Mouse (Mus musculus): Measurements from ENCODE around the gene Arih1.

The Arih1 gene

DNA sequence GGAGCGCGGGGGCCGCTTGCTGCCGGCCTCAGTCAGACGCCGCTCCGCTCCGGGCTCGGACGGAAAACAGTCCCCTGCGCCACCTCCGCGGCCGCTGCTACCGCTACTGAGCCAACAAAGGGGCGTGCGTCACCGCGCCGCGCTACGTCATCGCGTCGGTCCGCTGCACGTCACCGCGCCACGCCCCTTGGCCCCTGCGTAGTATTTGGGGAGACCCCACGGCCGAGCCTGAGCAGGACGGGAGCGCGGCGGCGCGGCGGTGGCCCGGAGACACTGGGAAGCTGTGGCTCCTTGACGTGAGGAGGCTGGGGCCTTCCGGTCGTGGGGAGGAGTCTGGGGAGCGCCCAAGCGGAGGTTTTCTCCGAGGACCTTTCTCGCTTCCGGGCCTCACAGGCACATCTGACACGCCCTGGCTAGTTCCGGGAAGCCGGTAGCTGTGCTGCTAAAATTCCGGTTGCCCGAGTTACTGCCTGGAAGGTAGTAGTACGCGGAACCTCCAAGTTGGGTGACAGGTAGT is at the start of gene Arih1:
Gene Arih1, minus strand, starts transcription at position 70 of the 517 bp plus-strand sequence.
- DNase-seq (ENCODE audit: low spot score) = peak; percentile 96

DNA sequence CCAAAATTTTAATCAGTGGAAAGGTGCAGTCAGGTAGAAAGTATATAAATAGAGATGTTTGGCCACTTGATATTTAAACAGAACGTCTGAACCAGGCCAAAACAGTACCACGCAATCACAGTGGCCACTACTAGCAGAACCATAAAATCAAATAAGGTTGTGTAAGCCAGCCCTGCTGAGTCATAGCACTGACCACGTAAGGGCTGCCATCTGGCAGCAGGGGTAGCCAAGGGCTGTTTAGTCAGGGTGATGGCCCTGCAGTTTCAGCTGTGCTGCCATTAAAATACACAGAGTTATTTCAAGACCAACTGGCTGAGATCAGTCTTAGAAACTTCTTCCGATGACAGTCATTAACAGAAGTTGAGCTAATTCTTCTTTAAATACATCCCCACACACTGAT is 47.5 kb upstream of the Arih1 start:
- DNase-seq (ENCODE audit: low spot score) = no peak

DNA sequence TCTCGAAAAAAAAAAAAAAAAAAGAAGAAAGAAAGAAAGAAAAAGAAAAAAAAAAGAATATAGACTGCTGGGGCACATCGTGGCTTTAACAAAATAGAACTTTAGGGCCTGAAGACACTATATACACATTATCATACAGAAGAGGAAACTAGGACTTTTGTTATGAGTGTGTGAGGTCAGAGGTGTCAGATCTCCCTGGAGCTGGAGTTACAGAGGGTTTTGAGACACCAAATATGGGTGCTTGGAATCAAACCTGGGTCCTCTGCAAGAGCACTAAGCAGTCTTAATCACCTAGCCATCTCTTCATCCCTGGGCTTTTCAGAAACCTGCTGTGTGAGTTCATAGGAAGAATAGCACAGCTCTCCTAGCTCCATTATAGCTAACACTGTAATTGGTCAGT is 47.0 kb upstream of the Arih1 start:
- no peak for DNase-seq (ENCODE audit: low spot score)

DNA sequence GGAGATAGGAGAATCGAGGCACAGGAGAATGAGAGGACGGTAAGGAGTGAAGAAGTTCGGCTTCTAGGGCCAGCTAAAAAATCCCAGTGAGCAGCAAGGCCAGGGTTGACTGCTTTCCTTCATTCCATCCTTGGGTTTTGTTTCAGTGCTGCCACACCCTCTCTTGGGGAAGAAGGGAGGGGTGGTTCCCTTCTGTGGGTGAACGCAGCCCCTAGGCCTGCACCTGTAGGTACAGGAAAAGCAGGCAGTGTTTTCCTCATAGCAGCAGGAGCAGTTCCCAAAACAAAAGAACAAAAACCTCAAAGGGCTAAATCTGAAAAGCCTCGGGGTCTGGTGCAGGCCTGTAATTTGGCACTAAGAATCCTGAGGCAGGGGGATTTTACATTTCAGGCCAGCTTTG is 45.2 kb upstream of the Arih1 start:
- no peak for DNase-seq (ENCODE audit: low spot score)

DNA sequence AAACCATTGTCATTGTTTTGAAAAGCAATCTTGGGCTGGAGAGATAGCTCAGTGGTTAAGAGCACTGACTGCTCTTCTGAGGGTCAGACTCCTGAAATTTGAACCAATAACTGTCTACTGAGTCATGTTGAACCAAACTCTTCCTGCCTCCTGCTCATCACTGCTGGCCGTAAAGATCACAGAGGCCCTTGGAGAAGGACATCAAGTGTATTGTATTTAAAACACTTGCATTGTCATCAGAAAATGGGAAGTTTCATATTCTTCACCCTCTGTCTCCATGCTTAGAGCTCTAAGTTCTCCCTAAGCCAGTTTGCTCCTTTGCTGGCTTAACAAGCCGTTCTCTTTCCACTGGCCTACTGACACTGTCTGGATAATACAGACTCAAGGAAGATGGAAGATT is 41.9 kb upstream of the Arih1 start:
- no peak for DNase-seq (ENCODE audit: low spot score)

DNA sequence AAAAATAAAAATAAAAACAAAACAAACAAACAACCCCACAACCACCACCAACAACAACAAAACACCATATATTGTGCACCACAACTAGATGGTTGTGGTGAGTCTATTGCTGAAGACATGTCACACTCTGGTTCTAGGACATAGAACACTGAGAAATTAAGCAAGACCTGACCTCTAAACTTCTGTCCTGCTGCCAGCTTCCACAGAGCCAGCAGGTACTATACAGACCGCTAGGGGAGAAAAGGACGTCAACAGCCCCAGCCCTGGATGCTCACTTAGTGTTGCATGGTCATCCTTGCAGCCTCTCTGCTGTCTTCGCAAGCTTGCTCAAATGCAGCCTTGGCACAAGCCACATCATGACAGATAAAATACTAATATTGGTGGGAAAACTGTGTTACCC is 41.2 kb upstream of the Arih1 start:
- no peak for DNase-seq (ENCODE audit: low spot score)

DNA sequence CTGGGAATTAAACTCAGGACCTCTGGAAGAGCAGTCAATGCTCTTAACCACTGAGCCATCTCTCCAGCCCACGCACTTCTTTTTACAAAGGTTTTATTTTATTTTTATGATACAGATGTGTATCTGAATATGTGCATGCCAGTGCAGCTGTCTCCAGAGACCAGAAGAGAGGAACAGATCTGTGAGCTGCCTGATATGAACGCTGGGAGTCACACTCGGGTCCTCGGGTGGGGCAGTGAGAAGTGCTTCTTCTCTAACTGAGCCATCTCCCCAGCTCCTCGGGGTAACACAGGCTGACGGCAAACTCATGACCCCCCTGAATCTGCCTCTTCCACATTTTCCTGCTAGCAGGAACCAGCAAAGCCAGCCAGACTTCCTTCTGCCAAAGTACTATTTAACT is 40.3 kb upstream of the Arih1 start:
- no peak for DNase-seq (ENCODE audit: low spot score)

DNA sequence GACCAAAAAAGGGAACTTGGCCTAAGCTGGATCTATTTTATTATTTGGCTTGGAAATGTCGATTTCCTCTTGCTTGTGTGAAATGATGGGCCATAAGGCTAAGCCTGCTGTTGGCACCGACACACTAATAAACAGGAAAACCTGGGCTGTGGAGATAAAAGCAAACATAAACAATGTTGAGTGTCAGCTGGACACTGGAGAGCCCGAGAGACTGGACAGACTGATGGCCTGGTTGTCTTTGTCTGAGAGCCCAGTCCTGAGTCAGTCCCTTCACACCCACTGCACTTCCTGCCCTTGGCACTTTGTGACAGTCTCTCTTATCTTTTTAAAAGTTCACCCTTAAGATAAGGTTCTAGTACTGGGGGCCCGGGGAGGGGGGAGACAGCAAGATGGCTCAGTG is 36.5 kb upstream of the Arih1 start:
- no peak for DNase-seq (ENCODE audit: low spot score)

DNA sequence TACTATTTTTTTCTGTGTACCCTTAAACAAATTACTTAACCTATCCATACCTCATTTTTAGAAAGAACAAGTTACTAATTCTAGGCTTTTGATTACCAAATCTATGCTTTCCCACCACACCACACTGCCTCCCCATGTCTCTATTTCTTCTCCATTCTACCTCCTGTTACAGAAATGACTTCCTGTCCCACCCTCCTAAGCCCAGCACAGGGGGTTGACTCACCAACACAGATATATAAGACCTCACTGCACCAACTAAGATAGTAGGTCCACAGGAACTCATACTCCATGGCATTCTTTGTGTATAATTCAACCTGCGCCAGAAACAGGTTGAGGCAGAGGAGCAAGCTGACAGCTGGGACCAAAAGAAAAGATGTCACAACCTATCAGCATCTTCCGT is 33.0 kb upstream of the Arih1 start:
- DNase-seq (ENCODE audit: low spot score) = no peak

DNA sequence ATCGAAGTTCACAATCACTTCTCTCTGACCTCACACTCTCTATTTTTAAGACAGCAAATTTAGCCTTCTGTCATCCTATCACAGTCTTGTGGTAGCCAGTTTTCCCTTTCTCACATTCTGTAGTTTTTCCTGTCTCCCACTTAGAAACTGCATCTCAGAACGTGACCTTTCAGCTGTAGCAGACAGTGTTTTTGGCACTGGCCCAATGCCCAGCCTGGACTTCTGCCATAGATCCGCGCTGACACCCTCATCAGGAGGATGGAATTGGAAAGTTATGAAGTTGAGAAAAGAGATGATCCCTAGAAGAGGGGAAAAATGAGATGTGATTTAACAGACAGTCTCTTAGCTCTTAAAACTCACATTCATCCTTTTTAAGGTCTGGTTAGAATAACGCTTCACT is 32.6 kb upstream of the Arih1 start:
- no peak for DNase-seq (ENCODE audit: low spot score)

DNA sequence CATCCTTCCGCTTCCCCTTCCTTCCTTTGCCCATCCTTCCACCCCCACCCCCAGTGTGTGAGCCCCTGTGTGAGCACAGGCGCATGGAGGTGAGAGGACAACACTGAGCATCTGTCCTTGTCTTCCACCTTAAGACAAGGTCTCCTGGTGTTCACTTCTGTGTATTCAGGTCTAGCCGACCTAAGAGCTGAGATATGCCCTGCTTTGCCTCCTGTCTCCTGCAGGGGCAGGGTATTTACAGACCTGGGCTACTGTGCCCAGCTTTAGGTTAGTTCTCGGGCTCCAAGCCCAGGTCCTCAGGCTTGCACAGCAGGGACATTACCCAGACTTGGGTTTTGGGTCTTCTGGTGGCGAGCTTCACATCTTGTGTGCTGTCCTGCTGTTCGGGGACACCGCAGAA is 30.7 kb upstream of the Arih1 start:
- DNase-seq (ENCODE audit: low spot score) = no peak

DNA sequence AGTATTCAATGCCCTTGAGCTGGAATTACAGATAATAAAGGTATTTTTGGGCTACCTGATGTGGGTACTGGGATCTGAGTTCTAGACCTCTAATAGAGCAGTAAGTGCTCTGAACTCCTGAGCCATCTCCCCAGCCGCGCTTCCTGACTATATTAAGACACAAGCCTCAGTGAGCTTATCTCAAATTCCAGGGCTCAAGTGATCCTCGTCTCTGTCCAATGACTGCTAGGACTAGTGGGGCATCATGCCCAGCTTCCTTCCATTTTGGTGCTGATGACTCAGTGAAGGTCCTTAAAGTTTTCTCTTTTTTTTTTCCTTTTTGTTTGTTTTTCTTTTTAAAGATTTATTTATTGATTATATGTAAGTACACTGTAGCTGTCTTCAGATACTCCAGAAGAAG is 28.7 kb upstream of the Arih1 start:
- no peak for DNase-seq (ENCODE audit: low spot score)

DNA sequence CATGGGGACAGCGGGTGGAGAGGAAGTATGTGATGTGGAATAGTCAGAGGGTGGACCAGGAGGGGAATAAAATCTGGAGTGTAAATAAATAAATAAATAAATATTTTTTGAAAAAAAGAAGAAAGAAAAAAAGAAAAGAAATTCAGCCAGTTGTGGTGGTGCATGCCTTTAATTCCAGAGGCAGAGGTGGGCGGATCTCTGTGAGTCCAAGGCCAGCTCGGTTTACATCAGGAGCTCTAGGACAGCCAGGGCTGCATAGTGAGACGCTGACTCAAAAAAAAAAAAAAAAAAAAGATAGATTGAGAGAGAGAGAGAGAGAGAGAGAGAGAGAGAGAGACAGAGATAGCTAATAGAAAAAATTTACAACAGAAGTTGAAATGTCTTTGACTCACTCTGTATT is 26.0 kb upstream of the Arih1 start:
- DNase-seq (ENCODE audit: low spot score) = no peak

DNA sequence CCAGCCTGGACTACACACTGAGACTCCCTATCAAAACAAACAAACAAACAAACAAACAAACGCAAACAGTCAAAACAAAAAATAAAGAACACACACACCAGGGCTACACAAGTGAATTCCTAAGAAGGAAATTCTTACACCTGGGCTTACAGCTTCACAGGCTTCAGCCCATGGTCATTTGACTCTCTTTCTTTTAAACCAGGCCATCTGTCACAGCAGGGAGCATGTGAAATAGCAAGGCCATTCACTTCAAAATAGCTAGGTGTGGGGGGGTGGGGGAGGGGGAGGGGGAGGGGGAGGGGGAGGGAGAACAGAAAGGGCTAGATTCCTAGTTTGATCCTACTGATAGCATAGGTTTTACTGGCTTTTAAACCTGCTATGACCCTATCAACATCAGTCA is 21.7 kb upstream of the Arih1 start:
- no peak for DNase-seq (ENCODE audit: low spot score)

DNA sequence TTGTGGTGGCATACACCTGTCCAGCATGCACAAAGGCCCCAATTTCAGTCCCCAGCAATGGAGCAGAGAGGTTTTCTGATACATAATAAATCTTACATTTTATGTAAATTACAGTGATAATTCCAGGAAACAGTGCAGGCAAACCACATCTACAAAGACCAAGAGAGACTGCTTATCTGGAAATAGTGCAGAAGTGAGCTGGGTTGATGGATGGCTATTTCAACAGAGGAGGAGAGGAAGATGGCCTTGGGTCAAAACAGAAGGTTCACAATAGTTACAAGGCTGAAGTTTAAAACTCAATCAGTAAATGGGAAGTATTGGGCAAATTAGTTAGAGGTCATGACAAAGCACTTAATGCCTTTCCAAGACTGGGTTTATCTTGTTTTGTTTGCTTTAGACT is 913 bp upstream of the Arih1 start:
- peak; percentile 42 for DNase-seq (ENCODE audit: low spot score)

DNA sequence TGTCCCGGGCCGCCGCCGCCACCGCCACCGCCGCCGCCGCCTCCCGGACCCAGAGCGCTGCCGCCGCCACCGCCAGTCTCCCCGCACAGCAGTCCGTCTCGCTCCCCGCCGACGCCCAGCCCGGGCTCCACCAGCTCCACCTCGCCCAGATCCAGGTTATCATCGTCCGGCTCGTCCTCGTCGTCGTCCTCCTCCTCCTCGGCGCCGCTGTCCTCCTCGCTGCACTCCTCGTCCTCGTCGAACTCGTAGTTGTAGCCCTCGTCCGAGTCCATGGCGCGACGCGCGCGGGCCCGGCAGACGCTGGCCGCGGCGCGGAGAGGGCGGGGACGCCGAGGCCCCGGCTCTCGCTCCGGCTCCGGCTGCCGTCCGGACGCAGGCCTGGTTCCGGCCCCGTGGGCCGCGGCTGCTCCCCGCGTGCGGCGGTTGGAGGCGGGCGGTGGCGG is 321 bp downstream of the Arih1 start:
- DNase-seq (ENCODE audit: low spot score) = peak; percentile 56

DNA sequence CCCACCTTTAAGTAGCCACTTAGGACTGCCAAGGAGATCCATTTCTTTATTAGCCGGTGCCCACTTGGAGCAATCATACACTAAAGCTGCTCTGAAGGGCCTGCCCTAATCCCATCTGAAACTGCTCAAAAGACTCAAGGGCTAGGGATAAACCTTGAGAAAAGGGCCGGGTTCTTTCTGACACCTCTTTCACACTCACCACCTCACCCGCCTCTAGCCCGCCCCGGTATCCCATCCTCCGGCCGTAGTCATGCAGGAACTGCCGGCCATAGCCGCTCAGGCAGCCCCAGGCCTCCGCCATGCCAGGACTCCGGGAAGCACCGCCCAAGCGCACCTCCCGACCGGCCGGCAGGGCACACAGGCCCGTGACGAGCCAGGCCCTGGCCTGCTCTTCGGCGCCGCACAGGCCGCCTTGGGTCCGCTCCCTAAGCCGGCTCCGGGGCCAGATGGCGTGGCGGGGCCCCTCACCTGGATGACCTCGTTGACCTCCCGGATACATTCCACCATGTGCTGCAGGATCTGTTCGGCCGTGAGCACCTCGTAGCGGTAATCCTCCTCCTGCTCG is 825 bp downstream of the Arih1 start:
- DNase-seq (ENCODE audit: low spot score) = peak; percentile 49

DNA sequence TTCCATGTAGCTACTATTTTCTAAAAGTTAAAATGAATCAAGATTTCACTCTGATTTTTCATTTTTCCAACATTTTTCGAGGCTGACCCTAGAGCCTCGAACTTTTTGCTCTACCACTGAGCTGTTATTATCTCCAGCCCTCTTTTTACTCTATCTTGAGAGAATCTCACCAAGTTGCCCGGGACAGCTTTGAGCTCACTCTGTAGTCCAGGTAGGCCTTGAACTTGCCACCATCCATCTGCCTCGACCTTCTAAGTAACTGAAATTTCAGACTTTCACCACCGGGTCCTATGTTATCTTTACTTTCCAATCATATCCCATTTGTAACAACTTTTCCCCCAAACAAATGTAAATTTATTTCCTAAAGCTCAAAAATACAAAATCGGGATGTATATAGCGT is 1.7 kb downstream of the Arih1 start:
- DNase-seq (ENCODE audit: low spot score) = no peak

DNA sequence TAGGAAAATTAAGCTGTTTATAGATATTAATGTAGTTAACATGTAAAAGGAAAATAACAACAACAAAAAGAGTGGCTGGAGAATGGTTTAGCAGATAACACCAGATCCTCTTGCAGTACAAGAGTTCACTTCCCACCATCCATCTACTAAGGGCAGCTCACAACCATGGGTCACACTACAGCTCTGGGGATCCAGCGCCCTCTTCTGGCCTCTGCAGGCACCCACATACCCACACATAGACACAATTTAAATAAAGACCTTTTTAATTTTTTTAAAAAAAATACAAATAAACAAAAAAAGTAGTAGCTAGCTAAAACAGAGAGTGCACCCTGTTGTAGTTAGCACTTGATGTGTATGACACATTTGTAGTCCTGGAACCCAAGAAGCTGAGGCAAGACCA is 4.0 kb downstream of the Arih1 start:
- DNase-seq (ENCODE audit: low spot score) = peak; percentile 73

DNA sequence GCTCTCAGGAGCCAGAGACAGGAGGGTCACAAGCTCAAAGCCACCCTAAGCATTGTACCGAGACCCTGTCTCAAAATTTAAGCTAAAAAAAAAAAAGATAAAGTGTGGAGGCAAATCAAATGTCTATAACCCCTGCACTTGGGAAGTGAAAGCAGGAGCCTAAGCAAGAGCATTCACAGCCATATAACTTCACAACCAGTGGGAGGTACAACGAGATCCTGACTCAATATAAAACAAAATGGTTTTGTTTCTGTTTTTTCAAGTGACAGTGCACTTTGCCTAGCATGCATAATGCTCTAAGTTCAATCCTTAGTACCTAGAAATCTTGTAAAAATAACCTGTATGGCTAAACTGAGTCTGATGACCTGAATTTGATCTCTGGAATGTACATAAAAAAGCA is 9.8 kb downstream of the Arih1 start:
- no peak for DNase-seq (ENCODE audit: low spot score)

DNA sequence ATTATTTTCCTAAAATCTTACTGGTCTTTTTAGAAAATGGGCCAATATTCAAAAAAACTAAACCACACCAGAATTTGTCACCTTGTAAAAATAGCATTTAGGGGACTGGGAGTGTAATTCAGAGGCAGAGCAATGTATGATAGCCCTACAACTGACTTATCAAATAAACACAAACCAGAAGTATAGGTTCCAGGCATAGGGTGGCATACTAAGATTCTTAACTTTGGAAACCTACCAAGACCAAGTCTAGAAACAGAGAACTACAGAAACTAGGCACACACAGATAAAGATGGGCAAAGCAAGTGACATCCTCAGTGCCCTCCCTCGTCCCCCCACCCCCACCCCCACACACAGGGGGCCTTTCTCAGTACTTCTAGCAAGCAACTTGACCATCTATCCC is 11.6 kb downstream of the Arih1 start:
- DNase-seq (ENCODE audit: low spot score) = no peak

DNA sequence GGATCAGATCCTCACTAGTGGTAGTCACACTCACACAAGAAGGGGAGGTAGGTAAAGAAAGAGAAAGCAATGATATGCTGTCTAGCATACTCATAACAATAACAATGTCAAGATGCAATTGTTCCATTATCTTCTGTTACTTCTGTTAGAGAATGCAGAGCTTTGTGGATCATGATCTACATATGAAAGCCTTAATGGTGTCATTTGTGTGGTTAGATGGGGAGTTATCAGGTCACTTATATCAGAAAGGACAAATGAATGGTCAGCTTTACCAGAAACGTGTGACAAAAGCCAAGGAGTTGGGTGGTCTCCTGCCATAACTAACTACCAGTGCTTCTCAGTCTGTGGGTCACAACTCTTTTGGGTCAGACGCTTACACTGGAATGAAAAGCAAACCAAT is 13.2 kb downstream of the Arih1 start:
- DNase-seq (ENCODE audit: low spot score) = no peak

DNA sequence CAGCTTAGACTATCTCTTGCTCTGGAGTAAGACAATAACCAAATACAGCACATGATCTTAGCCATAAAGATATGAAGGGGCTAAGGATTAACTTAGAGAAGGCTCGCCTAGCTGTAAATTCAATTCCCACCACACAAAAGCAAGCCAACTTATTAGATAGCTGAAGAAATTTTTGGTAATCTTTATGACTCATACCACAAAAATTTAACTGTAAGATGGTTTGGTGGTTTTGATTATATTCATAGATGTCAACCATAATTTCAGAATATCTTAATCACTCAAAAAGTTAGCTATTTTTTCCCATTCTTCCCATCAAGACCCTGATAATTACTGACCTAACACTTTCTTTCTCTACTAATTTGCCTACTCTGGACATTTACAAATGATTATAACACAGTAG is 17.0 kb downstream of the Arih1 start:
- DNase-seq (ENCODE audit: low spot score) = no peak

DNA sequence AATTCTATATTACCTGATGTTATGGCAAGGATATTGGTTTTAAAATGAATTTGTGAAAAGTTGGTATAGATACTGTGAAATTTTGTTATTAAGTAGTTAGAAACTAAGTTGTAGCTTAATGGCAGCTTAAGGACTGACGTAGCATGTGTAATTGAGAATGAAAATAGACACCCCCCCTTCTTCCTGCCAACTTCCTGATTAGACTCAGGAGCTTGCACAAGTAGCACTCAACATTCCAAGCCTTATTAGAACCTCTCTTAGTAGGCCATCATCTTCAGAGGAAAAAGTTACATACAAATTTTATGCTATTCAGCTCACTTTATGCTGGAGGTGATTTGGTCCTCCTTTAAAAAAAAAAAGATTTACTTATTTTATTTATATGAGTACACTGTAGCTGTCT is 22.1 kb downstream of the Arih1 start:
- DNase-seq (ENCODE audit: low spot score) = no peak

DNA sequence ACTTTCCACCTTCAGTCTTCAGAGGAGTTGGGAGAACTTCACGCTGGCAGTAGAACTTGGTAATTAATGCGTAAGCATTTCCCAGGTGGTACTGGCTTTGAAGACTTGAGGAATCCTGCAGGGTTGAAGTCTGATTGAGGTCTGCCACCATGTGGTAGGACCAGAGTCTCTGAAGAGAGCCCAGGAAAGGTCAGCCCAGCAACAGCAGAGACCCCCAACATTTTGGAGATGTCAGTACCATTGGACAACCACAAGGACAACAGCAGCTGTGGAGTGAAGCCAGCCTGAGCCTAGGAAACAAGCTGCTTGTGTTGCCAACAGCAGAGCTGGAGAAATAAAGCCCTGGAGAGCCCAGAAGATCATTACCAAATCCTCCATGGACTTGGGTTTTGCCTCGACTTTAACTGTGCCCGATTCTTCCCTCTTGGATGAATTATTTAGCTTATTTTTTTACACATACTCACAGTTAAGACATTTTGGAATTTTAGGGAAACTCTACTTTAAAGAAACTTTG is 27.4 kb downstream of the Arih1 start:
- DNase-seq (ENCODE audit: low spot score) = no peak
